Mouse (Mus musculus) gastrocnemius, adult 2 months (tissue): ENCODE data around the gene Sv2c. TPM values are rescaled to one million over a fixed set of nuclear protein-coding genes. Genes with fewer than 3 reads are reported as not detected.

Source experiments
- DNase-seq: peaks from one replicate; pipeline ENCODE4 v3.0.0; 2022
- H3K27ac ChIP-seq: fragments of 200-600 bp; 2 replicates; pipeline ENCODE4 v1.8.1; 2022; ENCODE audit warnings: mild to moderate bottlenecking
- H3K4me3 ChIP-seq: fragments of 200-600 bp; 2 replicates; pipeline ENCODE4 v1.8.1; 2022; ENCODE audit warnings: mild to moderate bottlenecking, moderate library complexity
- CTCF ChIP-seq: fragments of 200-600 bp; IDR thresholded peaks from 2 replicates; pipeline ENCODE4 v1.8.1; 2022; ENCODE audit warnings: antibody characterized with exemption, mild to moderate bottlenecking, moderate library complexity
- intact Hi-C: fragments of 180-260 bp; cut with DNase I; formaldehyde crosslinking; loops from one replicate; pipeline ENCODE4 v1.15.1; 2025
- total RNA-seq, 2 experiments: library from RNA; stranded (reverse); gene quantifications; 2 replicates each; pipeline ENCODE4 v1.2.3; 2021

The Sv2c gene
- total RNA-seq, 2 experiments from 2014 or later = 0.15 to 0.20 TPM

- TF ChIP-seq CTCF = no peak
- DNase-seq = no peak
- no peak overlapping the region for H3K4me3 ChIP-seq
- no peak overlapping the region for H3K27ac ChIP-seq
- intact Hi-C loops = no loop called here
These were observed 188.5 kb downstream of the Sv2c start for GRCm38 (mm10) chr13:95943919-95944318.

- H3K4me3 ChIP-seq = no peak overlapping the region
- H3K27ac ChIP-seq = no peak overlapping the region
- intact Hi-C loops = no loop called here
- DNase-seq = no peak
- no peak for TF ChIP-seq CTCF
These were observed 189.8 kb downstream of the Sv2c start for GRCm38 (mm10) chr13:95942587-95942986.

- DNase-seq = no peak
- TF ChIP-seq CTCF = no peak
- Histone ChIP-seq H3K4me3 (no peak overlapping the region), H3K27ac (no peak overlapping the region)
- intact Hi-C loops = no loop called here
These were observed 190.5 kb downstream of the Sv2c start for GRCm38 (mm10) chr13:95941861-95942260.

GRCm38 (mm10) chr13:95940811-95941210 lies 191.6 kb downstream of the Sv2c start:
- DNase-seq = no peak
- no peak for TF ChIP-seq CTCF
- H3K4me3 ChIP-seq = no peak overlapping the region
- intact Hi-C loops = no loop called here
- H3K27ac ChIP-seq = no peak overlapping the region

GRCm38 (mm10) chr13:95924201-95924621 lies 208.2 kb downstream of the Sv2c start:
- Histone ChIP-seq H3K27ac (no peak overlapping the region), H3K4me3 (no peak overlapping the region)
- no peak for TF ChIP-seq CTCF
- intact Hi-C loops = no loop called here
- DNase-seq = no peak

GRCm38 (mm10) chr13:95922626-95923025 lies 209.8 kb downstream of the Sv2c start:
- Histone ChIP-seq H3K27ac (no peak overlapping the region), H3K4me3 (no peak overlapping the region)
- no peak for DNase-seq
- no peak for TF ChIP-seq CTCF
- intact Hi-C loops = no loop called here

GRCm38 (mm10) chr13:95918624-95919284 lies 213.6 kb downstream of the Sv2c start:
- TF ChIP-seq CTCF = no peak
- H3K27ac ChIP-seq = no peak overlapping the region
- DNase-seq = no peak
- H3K4me3 ChIP-seq = no peak overlapping the region
- intact Hi-C loops = no loop called here

- intact Hi-C loops = no loop called here
- Histone ChIP-seq H3K4me3 (no peak overlapping the region), H3K27ac (no peak overlapping the region)
- DNase-seq = no peak
- TF ChIP-seq CTCF = no peak
These were observed 219.4 kb downstream of the Sv2c start for GRCm38 (mm10) chr13:95913046-95913406.

- intact Hi-C loops = no loop called here
- no peak overlapping the region for H3K27ac ChIP-seq
- no peak for TF ChIP-seq CTCF
- H3K4me3 ChIP-seq = no peak overlapping the region
- no peak for DNase-seq
These were observed 220.0 kb downstream of the Sv2c start for GRCm38 (mm10) chr13:95912157-95913045.

GRCm38 (mm10) chr13:95910270-95910669 lies 222.1 kb downstream of the Sv2c start:
- no peak for DNase-seq
- Histone ChIP-seq H3K4me3 (no peak overlapping the region), H3K27ac (no peak overlapping the region)
- TF ChIP-seq CTCF = no peak
- intact Hi-C loops = no loop called here

GRCm38 (mm10) chr13:95909244-95909643 lies 223.1 kb downstream of the Sv2c start:
- no peak overlapping the region for H3K27ac ChIP-seq
- no peak for TF ChIP-seq CTCF
- intact Hi-C loops = no loop called here
- no peak for DNase-seq
- no peak overlapping the region for H3K4me3 ChIP-seq

Other genes starting within 250 kb of the Sv2c start
- 1 to 10 TPM in 1 of 2 experiments, under 1 TPM in 1; 0.94 to 1.3 TPM for gene Iqgap2, start 240.7 kb downstream of the Sv2c start, total RNA-seq
- 1 to 10 TPM; 8.2 to 8.9 TPM for gene Gm20075, start 51.2 kb downstream of the Sv2c start, total RNA-seq
- not detected for gene Gm17190, start 50.5 kb downstream of the Sv2c start, total RNA-seq